Mouse (Mus musculus) left cerebral cortex, adult 18-20 months (tissue): ENCODE measurements at regions not wholly inside any gene's neighbourhood (a gene's known extent, or its start where the extent isn't known, plus 50 kb on each side); places are given as distances from the start of the nearest gene placed in this dataset.
"Not testable (repeated sequence)": the region's sequence is repeated elsewhere in the genome, so short reads cannot be mapped to it uniquely, and the experiment has no call there.

Source experiments
- DNase-seq, 2 experiments: peaks; one replicate each; pipeline ENCODE4 v3.0.0; 2021 to 2022; ENCODE audit warnings: low spot score in 2 of 2, mixed read lengths in 1 of 2

GRCm38 (mm10) chr10:51397016-51397415, 83.4 kb upstream of the Gm49339 start:
- DNase-seq, result not testable (repeated sequence)

- DNase-seq, result peak; percentile 65 to 72
Measured at GRCm38 (mm10) chr10:51405141-51405540, 75.3 kb upstream of the Gm49339 start.

- no peak for DNase-seq
Measured at GRCm38 (mm10) chr10:51412795-51413194, 67.6 kb upstream of the Gm49339 start.

GRCm38 (mm10) chr10:51414512-51414911, 65.9 kb upstream of the Gm49339 start:
- DNase-seq, result no peak

GRCm38 (mm10) chr10:51416723-51417122, 63.7 kb upstream of the Gm49339 start:
- DNase-seq, result no peak

- DNase-seq, result no peak
Measured at GRCm38 (mm10) chr10:51417221-51417911, 63.0 kb upstream of the Gm49339 start.

GRCm38 (mm10) chr10:51418550-51418949, 61.9 kb upstream of the Gm49339 start:
- DNase-seq, result no peak

GRCm38 (mm10) chr10:51422501-51422900, 57.9 kb upstream of the Gm49339 start:
- DNase-seq, result no peak
